Mouse (Mus musculus) right cerebral cortex, postnatal 10 days (tissue): Measurements from ENCODE around the gene Rtl8c.
"Not testable (repeated sequence)": the region's sequence is repeated elsewhere in the genome, so short reads cannot be mapped to it uniquely, and the experiment has no call there.

Source experiments
- DNase-seq, 2 experiments: peaks; one replicate each; pipeline ENCODE4 v3.0.0; 2021; ENCODE audit warnings: low spot score in 2 of 2

The Rtl8c gene

GRCm38 (mm10) chrX:53607242-53608121 lies at the start of gene Rtl8c:
Rtl8c (plus strand) TSS chrX:53608032.
- DNase-seq = peak; percentile 87 to 89

DNA sequence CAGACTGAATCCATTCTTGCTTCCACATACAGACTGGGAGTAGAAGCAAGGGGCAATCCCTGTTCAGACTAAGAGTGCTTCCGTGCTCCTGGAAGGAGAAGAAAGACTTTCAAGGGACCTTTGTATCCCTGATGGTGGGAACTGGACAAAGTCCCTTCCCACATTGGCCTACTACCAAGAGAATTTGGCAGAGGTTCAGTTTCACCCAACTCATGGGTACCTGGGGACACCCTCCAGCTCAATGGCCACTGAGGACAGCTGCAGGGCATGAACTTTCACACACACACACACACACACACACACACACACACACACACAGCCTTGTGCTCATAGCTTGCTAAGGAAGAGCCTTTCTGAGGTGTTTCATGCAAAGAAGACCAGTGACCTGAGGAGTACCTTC lies 28.5 kb upstream of the Rtl8c start:
- DNase-seq = no peak

GRCm38 (mm10) chrX:53581407-53581806 lies 26.4 kb upstream of the Rtl8c start:
- DNase-seq = not testable (repeated sequence)

DNA sequence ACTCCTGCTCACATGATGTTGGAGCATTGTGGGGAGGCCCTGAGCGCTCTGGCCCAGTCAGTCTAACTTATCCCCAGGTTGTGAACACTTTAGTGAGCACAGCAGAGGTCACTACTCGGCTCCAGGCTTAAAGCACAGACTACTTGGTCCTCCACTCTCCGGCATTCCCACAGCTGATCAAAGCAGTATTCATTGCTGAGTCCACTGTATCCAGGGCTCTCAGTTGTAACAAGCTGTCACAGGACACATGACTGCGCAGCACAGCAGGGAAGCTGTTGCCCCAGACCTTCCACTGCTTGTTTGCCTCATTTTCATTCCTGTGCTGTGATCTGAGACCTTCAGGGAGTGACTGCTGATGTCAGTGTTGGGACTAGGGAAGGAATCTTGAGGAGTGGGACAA lies 24.4 kb upstream of the Rtl8c start:
- not testable (repeated sequence) for DNase-seq

GRCm38 (mm10) chrX:53599993-53600392 lies 7.8 kb upstream of the Rtl8c start:
- DNase-seq = peak; percentile 49 to 63

DNA sequence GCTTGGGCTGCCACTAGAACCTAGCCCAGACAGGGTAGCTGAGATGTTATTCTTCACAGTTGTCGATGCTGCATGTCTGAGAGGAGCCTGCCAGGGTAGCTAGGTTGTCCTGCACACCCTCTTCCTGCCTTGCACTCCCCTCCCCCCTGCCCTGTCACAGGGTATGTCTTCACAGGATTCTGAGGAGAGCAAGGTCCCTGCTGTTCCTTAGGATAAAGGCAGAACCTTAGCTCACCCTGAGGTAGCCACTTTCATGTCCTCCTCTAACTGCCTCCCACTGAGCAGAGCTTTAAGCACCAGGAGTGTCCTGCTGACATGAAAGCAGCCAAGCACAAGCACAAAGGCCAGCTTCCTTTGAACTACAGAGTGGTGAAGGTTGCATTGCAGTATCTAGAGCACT lies 1.7 kb upstream of the Rtl8c start:
- not testable (repeated sequence) for DNase-seq

- peak; percentile 28 to 31 for DNase-seq
Observed at GRCm38 (mm10) chrX:53608122-53608813, 436 bp downstream of the Rtl8c start.

DNA sequence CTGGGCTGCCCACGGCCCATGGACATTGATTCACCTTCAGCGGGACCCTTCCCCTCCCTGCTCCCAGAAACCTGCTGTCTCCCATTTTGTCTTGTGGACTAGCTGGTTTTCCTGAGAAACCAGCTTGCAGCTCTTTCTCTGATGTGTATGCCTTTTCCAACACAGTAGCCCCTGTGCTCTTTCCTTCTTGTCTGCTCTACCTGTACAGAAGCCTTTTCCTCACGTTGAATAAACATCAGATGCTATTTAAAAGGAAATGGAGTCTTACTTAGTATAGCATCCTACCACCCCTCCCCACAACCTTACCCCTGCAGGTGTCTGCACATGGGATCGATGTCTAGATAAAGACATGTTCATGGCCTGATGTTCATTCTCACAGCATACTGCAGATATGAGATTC lies 1.0 kb downstream of the Rtl8c start, which contains the start of gene Gm14597:
Gm14597 (minus strand) TSS at position 101 of the 400 bp plus-strand sequence.
- not testable (repeated sequence) for DNase-seq

DNA sequence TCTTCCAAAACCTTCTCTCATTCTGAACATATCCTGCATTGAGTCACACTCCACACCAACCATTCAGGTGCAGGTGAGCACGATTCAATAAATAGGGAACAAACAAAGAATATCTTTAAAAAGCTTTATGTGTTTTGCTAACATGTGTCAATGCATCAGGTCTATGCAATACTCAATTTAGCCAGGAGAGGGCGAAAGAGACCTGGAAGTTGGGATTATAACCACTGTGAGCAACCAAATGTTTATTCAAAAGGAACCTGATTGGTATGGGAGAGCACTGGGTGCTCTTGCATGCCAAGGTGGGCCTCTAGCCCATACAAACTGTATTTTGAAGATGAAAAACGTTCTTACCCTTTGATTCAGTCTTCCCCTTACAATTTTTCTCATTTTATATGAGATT lies 2.7 kb downstream of the Rtl8c start:
- peak; percentile 68 to 79 for DNase-seq

DNA sequence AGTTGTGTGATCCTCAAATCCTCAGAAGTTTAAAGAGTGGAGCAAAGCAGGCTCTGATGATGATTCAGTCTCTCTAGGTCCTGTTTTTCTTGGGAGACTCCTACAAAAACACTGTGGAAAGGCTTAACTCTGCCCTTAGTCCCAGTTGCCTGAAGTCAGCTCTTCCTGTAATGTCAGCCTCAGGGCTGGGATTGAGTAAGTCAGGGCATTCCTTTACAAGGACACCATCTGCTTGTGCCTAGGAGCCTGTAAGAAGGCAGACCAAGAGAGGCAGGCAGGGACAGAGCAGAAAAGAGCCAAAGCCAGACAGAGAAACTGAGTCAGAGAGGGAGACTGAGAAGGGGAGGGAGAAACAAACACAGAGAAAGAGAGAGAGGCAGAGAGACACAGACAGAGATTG lies 3.6 kb downstream of the Rtl8c start:
- DNase-seq = not testable (repeated sequence)

DNA sequence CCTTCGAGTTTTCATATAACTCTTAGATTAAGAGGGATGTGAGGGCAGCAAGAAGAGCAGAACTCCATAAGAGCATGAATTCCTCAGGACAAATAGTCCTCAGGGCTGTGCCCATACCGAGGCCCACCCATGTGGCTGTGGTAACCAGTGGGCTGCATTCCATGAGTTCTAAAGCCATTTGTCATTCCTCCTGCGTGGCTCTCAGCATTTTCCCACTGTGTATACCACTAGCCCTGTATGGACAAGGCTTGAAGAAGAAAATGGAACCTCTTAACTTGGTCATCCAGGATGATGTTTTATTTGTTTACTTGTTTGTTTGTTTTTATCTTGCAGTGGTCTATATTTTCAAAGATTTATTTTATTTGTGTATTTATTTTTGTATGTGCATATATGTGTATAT lies 30.3 kb downstream of the Rtl8c start:
- DNase-seq = not testable (repeated sequence)

GRCm38 (mm10) chrX:53642604-53642979 lies 34.8 kb downstream of the Rtl8c start:
- DNase-seq = peak in 1 of 2 experiments; percentile 19

GRCm38 (mm10) chrX:53642980-53643961 lies 35.4 kb downstream of the Rtl8c start, which contains the start of gene Rtl8a:
Rtl8a (minus strand) TSS chrX:53643682.
- DNase-seq = peak; percentile 82 to 86

DNA sequence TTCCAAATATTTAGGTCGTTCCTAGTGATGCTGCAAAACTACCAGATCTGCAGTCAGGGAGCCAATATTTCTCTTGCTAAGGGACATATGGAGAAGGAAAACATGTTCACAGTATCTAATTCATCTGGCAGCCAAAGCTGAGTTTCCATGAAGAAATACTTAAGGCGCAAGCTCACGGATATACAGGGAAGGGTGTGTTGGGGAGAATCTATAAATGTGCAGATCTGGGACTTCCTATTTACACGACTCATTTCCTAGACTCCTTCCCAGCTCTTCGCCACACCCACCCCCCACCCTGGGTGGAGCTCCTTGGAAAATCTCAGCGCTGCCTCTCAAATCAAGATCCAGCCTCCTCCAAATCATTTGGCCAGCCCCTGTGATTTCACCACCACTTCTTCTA lies 38.1 kb downstream of the Rtl8c start:
- DNase-seq = no peak

DNA sequence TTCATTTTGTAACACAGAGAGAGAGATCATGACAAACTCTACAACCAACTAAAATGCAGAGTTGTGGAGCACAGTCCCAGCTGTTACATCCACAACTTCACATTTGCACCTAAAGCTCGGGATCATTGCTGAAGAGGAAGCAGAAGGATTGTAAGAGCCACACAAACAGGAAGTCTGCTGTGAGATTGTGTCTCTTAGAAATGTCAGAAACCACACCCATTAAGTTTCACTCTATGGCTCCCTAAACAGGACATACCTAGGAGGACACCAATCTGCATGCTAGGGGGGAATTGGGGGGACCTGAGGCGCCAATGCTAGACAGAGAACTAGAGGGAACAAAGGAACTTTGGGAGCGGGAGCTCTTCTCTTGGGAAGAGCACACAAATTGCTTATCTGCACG lies 45.1 kb downstream of the Rtl8c start:
- not testable (repeated sequence) for DNase-seq
